Mouse (Mus musculus) midbrain, postnatal 0 days (tissue): ENCODE data around the gene Rlf. TPM values are rescaled to one million over a fixed set of nuclear protein-coding genes. Genes with fewer than 3 reads are reported as not detected.

Experiments used
- ATAC-seq: fragments of 200-750 bp; cut with Nextera tagmentation; 2 replicates; pipeline ENCODE4 v1.8.0; 2017; ENCODE audit warnings: moderate number of reproducible peaks, mild to moderate bottlenecking, moderate TSS enrichment, moderate library complexity; ENCODE audit not compliant: low FRiP score
- DNase-seq: peaks from one replicate; pipeline ENCODE4 v3.0.0-alpha.2; 2015; ENCODE audit warnings: low spot score
- H3K27ac ChIP-seq: fragments of 300-500 bp; sonication (generic); 2 replicates; pipeline ENCODE4 v1.5.1; 2014; ENCODE audit warnings: low read depth, mild to moderate bottlenecking, low read length, mixed read lengths
- H3K27me3 ChIP-seq: fragments of 300-500 bp; sonication (generic); 2 replicates; pipeline ENCODE4 v1.6.1; 2014; ENCODE audit warnings: low read length, control low read depth, mixed read lengths; ENCODE audit not compliant: insufficient read depth
- H3K36me3 ChIP-seq: fragments of 300-500 bp; sonication (generic); 2 replicates; pipeline ENCODE4 v1.6.1; 2014; ENCODE audit warnings: low read length, control low read depth, mixed read lengths; ENCODE audit not compliant: insufficient read depth
- H3K4me1 ChIP-seq: fragments of 300-500 bp; sonication (generic); 2 replicates; pipeline ENCODE4 v1.6.1; 2014; ENCODE audit warnings: mild to moderate bottlenecking, control low read depth, antibody characterized with exemption, low read length, mixed read lengths; ENCODE audit not compliant: insufficient read depth
- H3K4me2 ChIP-seq: fragments of 300-500 bp; sonication (generic); 2 replicates; pipeline ENCODE4 v1.6.1; 2014; ENCODE audit warnings: low read depth, mild to moderate bottlenecking, low read length, mixed read lengths; ENCODE audit not compliant: poor library complexity, severe bottlenecking
- H3K4me3 ChIP-seq: fragments of 300-500 bp; sonication (generic); 2 replicates; pipeline ENCODE4 v1.5.1; 2014; ENCODE audit warnings: low read depth, mild to moderate bottlenecking, low read length, moderate library complexity
- H3K9ac ChIP-seq: fragments of 300-500 bp; sonication (generic); replicated peaks from 2 replicates; pipeline ENCODE4 v1.6.1; 2014; ENCODE audit warnings: mild to moderate bottlenecking, low read length, moderate library complexity, mixed read lengths; ENCODE audit not compliant: poor library complexity, severe bottlenecking
- H3K9me3 ChIP-seq: fragments of 300-500 bp; sonication (generic); 2 replicates; pipeline ENCODE4 v1.6.1; 2016; ENCODE audit warnings: low read length, control low read depth
- CTCF ChIP-seq: IDR thresholded peaks from 2 replicates; pipeline ENCODE4 v1.5.1; 2016; ENCODE audit warnings: antibody characterized with exemption, mild to moderate bottlenecking
- WGBS: fragments of 180-500 bp; shearing (Covaris S2); extraction: QIAGEN DNeasy Blood & Tissue Kit; methylation state at CpG from one replicate; pipeline ENCODE4 v1.1.7; 2014; 5-methylcytosine and 5-hydroxymethylcytosine counted together
- polyA plus RNA-seq: library from polyadenylated mRNA; unstranded; fragments of >200 nt; fragmentation: Nextera tagmentation; extraction: Ambion mirVana; gene quantifications from 2 replicates; pipeline ENCODE4 v1.2.1, GENCODE M21; 2015
- total RNA-seq: library from RNA; depleted of rRNA; stranded (reverse); fragments of >200 nt; gene quantifications from 2 replicates; pipeline ENCODE4 v1.2.3, GENCODE M21; 2014; rRNA removed

Rlf gene
- total and polyA plus RNA-seq, 2 experiments from 2014 or later: 19.4 to 32.1 TPM

DNA sequence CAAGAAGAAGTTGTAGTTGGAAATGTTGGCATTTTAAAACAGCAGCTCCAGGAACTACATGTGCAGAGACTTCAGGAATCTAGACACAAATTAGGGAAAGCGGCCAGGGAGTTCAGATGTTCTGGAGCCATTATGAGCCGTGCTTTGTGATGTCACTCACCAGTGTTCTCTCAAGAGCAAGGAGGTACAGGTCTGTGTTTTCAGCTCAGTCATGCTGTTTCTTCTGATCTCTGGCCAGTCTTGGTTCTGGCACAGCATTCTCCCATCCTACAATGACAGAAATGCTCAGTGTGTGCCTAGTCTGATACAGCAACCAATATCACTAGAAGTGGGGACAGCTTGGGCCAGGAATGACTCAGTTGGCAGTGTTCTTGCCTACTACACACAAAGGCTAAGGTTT lies 105.8 kb downstream of the Rlf start, which contains the start of gene Tmco2:
Gene Tmco2, minus strand, starts transcription at position 101 of the 400 bp plus-strand sequence.
- Histone ChIP-seq H3K4me1 (no peaks in the 10 kb centered on the region), H3K9me3 (no peaks in the 10 kb centered on the region), H3K4me2 (no peak within 1 kb of the TSS), H3K4me3 (no peak within 1 kb of the TSS), H3K27me3 (no peaks in the 10 kb centered on the region), H3K36me3 (no peaks in the 10 kb centered on the region), H3K27ac (no peak within 1 kb of the TSS), H3K9ac (no peak within 1 kb of the TSS)
- no peak for TF ChIP-seq CTCF
- ATAC-seq (no peak), DNase-seq (no peak)
- WGBS: 87% methylated on average over 2 of the region's 2 CpGs

DNA sequence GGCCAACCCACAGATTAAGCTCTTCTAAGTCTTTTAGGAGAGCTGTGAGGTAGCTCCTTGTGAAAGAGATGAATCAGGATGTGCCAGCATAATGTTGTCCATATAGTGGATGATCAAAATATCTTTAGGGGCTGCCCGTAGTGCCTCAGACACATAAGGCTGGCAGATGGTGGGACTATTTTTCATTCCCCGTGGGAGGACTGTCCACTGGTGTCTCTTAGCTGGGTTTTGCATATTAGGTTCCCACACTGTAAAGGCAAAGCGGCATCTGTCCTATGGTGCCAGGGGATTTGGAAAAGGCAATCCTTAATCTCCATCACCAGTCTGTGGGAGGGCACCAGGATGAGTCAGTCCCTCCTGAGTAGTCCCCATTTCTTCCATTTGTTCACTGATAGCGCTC lies 111.6 kb downstream of the Rlf start:
- H3K4me2 ChIP-seq: no peak overlapping the region
- no peaks in the 10 kb centered on the region for H3K4me1 ChIP-seq
- no peaks in the 10 kb centered on the region for H3K36me3 ChIP-seq
- no peaks in the 10 kb centered on the region for H3K27me3 ChIP-seq
- H3K9me3 ChIP-seq: no peaks in the 10 kb centered on the region
- H3K9ac ChIP-seq: no peak overlapping the region
- WGBS: 83% methylated on average over 4 of the region's 4 CpGs
- no peak overlapping the region for H3K27ac ChIP-seq
- ATAC-seq (no peak), DNase-seq (no peak)
- TF ChIP-seq CTCF: no peak
- H3K4me3 ChIP-seq: no peak overlapping the region

DNA sequence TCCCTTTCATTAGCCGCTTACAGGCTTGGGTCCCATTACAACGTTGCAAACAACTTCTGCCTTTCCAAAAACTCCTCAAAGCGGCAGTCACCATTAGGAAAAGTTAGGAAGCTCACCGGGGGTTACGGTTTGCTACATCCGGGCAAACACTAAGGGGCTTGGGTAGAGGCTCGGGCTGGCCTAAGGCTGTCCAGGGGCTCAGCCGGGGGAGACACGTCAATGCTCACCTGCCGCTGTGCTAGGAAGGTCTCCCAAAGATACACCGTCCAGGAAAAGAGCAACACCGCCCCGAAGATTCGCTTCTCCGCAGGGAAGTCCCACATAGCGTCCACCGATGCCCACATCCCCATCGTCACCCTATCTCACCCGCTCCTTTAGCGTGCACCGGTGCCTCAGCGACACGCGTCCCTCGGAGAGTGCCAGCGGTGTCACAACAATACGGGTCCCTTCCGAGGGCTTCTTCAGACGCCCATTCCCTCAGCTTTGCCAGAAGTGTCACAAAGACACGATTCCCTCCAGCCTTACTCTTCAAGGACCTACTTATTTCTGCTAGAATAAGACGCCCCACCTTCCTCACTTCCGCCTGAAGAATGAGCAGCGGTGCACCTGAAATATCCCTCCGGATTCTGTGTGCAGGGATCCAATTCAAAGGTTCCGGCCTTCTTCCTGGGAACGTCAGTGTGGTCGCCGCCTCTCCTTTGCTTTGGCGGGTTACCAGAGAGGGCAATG lies 117.1 kb downstream of the Rlf start, which contains the start of gene Zmpste24:
Gene Zmpste24, minus strand, starts transcription at position 592 of the 729 bp plus-strand sequence.
- H3K36me3 ChIP-seq: peaks cover 14% of the 10 kb centered on the region
- peak within 1 kb of the TSS; percentile 47; the same call in 1 of the 2 replicates for H3K27ac ChIP-seq
- peak within 1 kb of the TSS; percentile 75 for H3K4me3 ChIP-seq
- under 1% methylated on average over 38 of the region's 39 CpGs for WGBS
- no peak for TF ChIP-seq CTCF
- no peaks in the 10 kb centered on the region for H3K27me3 ChIP-seq
- peak within 1 kb of the TSS; percentile 80 for H3K4me2 ChIP-seq
- peak; percentile 97 for DNase-seq
- H3K9me3 ChIP-seq: no peaks in the 10 kb centered on the region
- peak; percentile 96 for ATAC-seq
- no peaks in the 10 kb centered on the region; the same call in 1 of the 2 replicates for H3K4me1 ChIP-seq
- peak within 1 kb of the TSS; percentile 74 for H3K9ac ChIP-seq

Other genes starting within 250 kb of the Rlf start
- gene Smap2, start 197.8 kb downstream of the Rlf start, total RNA-seq: 91.6 and 98.7 TPM in 2 replicates
- gene Smap2, start 197.8 kb downstream of the Rlf start, polyA plus RNA-seq: 42.7 and 45.5 TPM in 2 replicates
- 38.4 and 68.5 TPM in 2 replicates for gene Col9a2, start 175.7 kb downstream of the Rlf start, total RNA-seq
- gene Col9a2, start 175.7 kb downstream of the Rlf start, polyA plus RNA-seq: 18.2 and 19.7 TPM in 2 replicates
- gene Zmpste24, start 116.8 kb downstream of the Rlf start, total RNA-seq: 18.6 and 19.9 TPM in 2 replicates
- gene Zmpste24, start 116.8 kb downstream of the Rlf start, polyA plus RNA-seq: 17.0 and 18.0 TPM in 2 replicates
- not detected in 2 replicates for gene Tmco2, start 105.9 kb downstream of the Rlf start, total RNA-seq
- gene Tmco2, start 105.9 kb downstream of the Rlf start, polyA plus RNA-seq: 0.30 TPM in 1 of 2 replicates, not detected in the other
- not detected in 2 replicates for gene Gm12888, start 109.8 kb upstream of the Rlf start, total RNA-seq
- gene Gm12888, start 109.8 kb upstream of the Rlf start, polyA plus RNA-seq: not detected in 2 replicates
- gene Gm12886, start 208.0 kb upstream of the Rlf start, total RNA-seq: not detected in 2 replicates
- not detected in 2 replicates for gene Gm12886, start 208.0 kb upstream of the Rlf start, polyA plus RNA-seq